Mouse (Mus musculus): ENCODE measurements at regions not wholly inside any gene's neighbourhood (a gene's known extent, or its start where the extent isn't known, plus 50 kb on each side); places are given as distances from the start of the nearest gene placed in this dataset.

DNA sequence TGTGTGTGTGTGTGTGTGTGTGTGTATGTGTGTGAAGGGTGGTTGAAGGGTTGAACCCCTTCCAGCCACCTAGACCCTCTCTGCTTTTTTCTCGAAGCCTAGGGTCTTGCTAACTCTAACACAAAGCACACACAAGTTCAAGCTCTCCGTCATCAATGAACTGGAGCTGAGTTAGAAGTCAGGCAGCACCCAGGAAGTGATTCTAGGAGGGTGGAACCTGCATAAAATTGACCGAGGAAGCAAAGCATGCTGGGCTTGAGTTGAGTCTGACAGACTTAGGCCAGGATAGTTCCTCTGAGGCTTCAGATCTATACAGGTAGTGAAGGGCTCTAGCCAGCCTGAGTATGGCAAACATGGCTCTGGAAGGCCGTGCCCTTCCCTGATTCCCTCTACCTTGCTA is 165.1 kb downstream of the Rplp1 start:
- TF ChIP-seq CTCF (IDR thresholded peaks at IDR 0.05; ENCODE audit: low read depth) (no peak), EP300 (IDR thresholded peaks at IDR 0.05; ENCODE audit: low read depth) (no peak)
